Mouse (Mus musculus): ENCODE data around the gene Rrp1b.

The Rrp1b gene

GRCm38 (mm10) chr17:32035609-32036508, at the start of gene Rrp1b, which contains the start of gene Hsf2bp:
TSS of gene Rrp1b (plus strand) at chr17:32036100.
TSS of gene Hsf2bp (minus strand) at chr17:32036349.
- DNase-seq (ENCODE audit: low spot score): peak; percentile 87

GRCm38 (mm10) chr17:31986915-31987314, 49.0 kb upstream of the Rrp1b start:
- no peak for DNase-seq (ENCODE audit: low spot score)

GRCm38 (mm10) chr17:31989035-31989434, 46.9 kb upstream of the Rrp1b start:
- no peak for DNase-seq (ENCODE audit: low spot score)

- no peak for DNase-seq (ENCODE audit: low spot score)
Measured at GRCm38 (mm10) chr17:31992004-31992403, 43.9 kb upstream of the Rrp1b start.

GRCm38 (mm10) chr17:31993354-31993753, 42.5 kb upstream of the Rrp1b start:
- no peak for DNase-seq (ENCODE audit: low spot score)

GRCm38 (mm10) chr17:31994132-31994531, 41.8 kb upstream of the Rrp1b start:
- DNase-seq (ENCODE audit: low spot score): no peak

GRCm38 (mm10) chr17:31995784-31996183, 40.1 kb upstream of the Rrp1b start:
- DNase-seq (ENCODE audit: low spot score): no peak

- DNase-seq (ENCODE audit: low spot score): no peak
Measured at GRCm38 (mm10) chr17:31996331-31996730, 39.6 kb upstream of the Rrp1b start.

GRCm38 (mm10) chr17:31998351-31998750, 37.5 kb upstream of the Rrp1b start:
- no peak for DNase-seq (ENCODE audit: low spot score)

GRCm38 (mm10) chr17:32003251-32003650, 32.6 kb upstream of the Rrp1b start:
- no peak for DNase-seq (ENCODE audit: low spot score)

GRCm38 (mm10) chr17:32006800-32007199, 29.1 kb upstream of the Rrp1b start:
- DNase-seq (ENCODE audit: low spot score): no peak

GRCm38 (mm10) chr17:32011694-32012093, 24.2 kb upstream of the Rrp1b start:
- DNase-seq (ENCODE audit: low spot score): no peak

GRCm38 (mm10) chr17:32012254-32012653, 23.6 kb upstream of the Rrp1b start:
- no peak for DNase-seq (ENCODE audit: low spot score)

GRCm38 (mm10) chr17:32013659-32014058, 22.2 kb upstream of the Rrp1b start:
- no peak for DNase-seq (ENCODE audit: low spot score)

- DNase-seq (ENCODE audit: low spot score): no peak
Measured at GRCm38 (mm10) chr17:32016481-32016880, 19.4 kb upstream of the Rrp1b start.

- no peak for DNase-seq (ENCODE audit: low spot score)
Measured at GRCm38 (mm10) chr17:32018127-32018894, 17.6 kb upstream of the Rrp1b start.

- DNase-seq (ENCODE audit: low spot score): no peak
Measured at GRCm38 (mm10) chr17:32021981-32022380, 13.9 kb upstream of the Rrp1b start.

- DNase-seq (ENCODE audit: low spot score): no peak
Measured at GRCm38 (mm10) chr17:32022551-32022950, 13.3 kb upstream of the Rrp1b start.

- no peak for DNase-seq (ENCODE audit: low spot score)
Measured at GRCm38 (mm10) chr17:32023088-32023487, 12.8 kb upstream of the Rrp1b start.

GRCm38 (mm10) chr17:32024671-32025073, 11.2 kb upstream of the Rrp1b start:
- DNase-seq (ENCODE audit: low spot score): no peak

GRCm38 (mm10) chr17:32025386-32025785, 10.5 kb upstream of the Rrp1b start:
- peak; percentile 71 for DNase-seq (ENCODE audit: low spot score)

GRCm38 (mm10) chr17:32027666-32028065, 8.2 kb upstream of the Rrp1b start:
- no peak for DNase-seq (ENCODE audit: low spot score)

- no peak for DNase-seq (ENCODE audit: low spot score)
Measured at GRCm38 (mm10) chr17:32028301-32028700, 7.6 kb upstream of the Rrp1b start.
